Mouse (Mus musculus) hindbrain, postnatal 0 days (tissue): Measurements from ENCODE around the gene Gm11938. TPM values are rescaled to one million over a fixed set of nuclear protein-coding genes. Genes with fewer than 3 reads are reported as not detected.
"Not testable (repeated sequence)": the region's sequence is repeated elsewhere in the genome, so short reads cannot be mapped to it uniquely, and the experiment has no call there.

Experiments used
- ATAC-seq: fragments of 200-750 bp; cut with Nextera tagmentation; 2 replicates; pipeline ENCODE4 v1.8.0; 2017; ENCODE audit warnings: mild to moderate bottlenecking, moderate TSS enrichment, moderate library complexity
- DNase-seq: peaks from one replicate; pipeline ENCODE4 v3.0.0-alpha.2; 2015; ENCODE audit warnings: low spot score
- H3K27ac ChIP-seq: fragments of 300-500 bp; sonication (generic); 2 replicates; pipeline ENCODE4 v1.5.1; 2014; ENCODE audit warnings: mild to moderate bottlenecking
- H3K27me3 ChIP-seq: fragments of 300-500 bp; sonication (generic); 2 replicates; pipeline ENCODE4 v1.6.1; 2014; ENCODE audit warnings: low read length, mixed read lengths; ENCODE audit not compliant: insufficient read depth
- H3K36me3 ChIP-seq: fragments of 300-500 bp; sonication (generic); 2 replicates; pipeline ENCODE4 v1.6.1; 2014; ENCODE audit warnings: low read length, mixed read lengths; ENCODE audit not compliant: insufficient read depth
- H3K4me1 ChIP-seq: fragments of 300-500 bp; sonication (generic); 2 replicates; pipeline ENCODE4 v1.6.1; 2014; ENCODE audit warnings: antibody characterized with exemption, low read length, mixed read lengths; ENCODE audit not compliant: insufficient read depth
- H3K4me2 ChIP-seq: fragments of 300-500 bp; sonication (generic); 2 replicates; pipeline ENCODE4 v1.6.1; 2014; ENCODE audit warnings: low read depth, mild to moderate bottlenecking, low read length, moderate library complexity, mixed read lengths
- H3K4me3 ChIP-seq: fragments of 300-500 bp; sonication (generic); 2 replicates; pipeline ENCODE4 v1.5.1; 2014; ENCODE audit warnings: low read length
- H3K9ac ChIP-seq: fragments of 300-500 bp; sonication (generic); replicated peaks from 2 replicates; pipeline ENCODE4 v1.6.1; 2014; ENCODE audit warnings: mild to moderate bottlenecking, low read length, moderate library complexity, mixed read lengths
- H3K9me3 ChIP-seq: fragments of 300-500 bp; sonication (generic); 2 replicates; pipeline ENCODE4 v1.6.1; 2016; ENCODE audit warnings: low read length, mixed read lengths
- CTCF ChIP-seq: IDR thresholded peaks from 2 replicates; pipeline ENCODE4 v1.5.1; 2016; ENCODE audit warnings: antibody characterized with exemption, control low read depth, low read depth
- WGBS: fragments of 180-500 bp; shearing (Covaris S2); extraction: QIAGEN DNeasy Blood & Tissue Kit; methylation state at CpG from one replicate; pipeline ENCODE4 v1.1.7; 2014; 5-methylcytosine and 5-hydroxymethylcytosine counted together
- polyA plus RNA-seq: library from polyadenylated mRNA; unstranded; fragments of >200 nt; fragmentation: Nextera tagmentation; extraction: Ambion mirVana; gene quantifications from 2 replicates; pipeline ENCODE4 v1.2.1, GENCODE M21; 2015
- total RNA-seq: library from RNA; depleted of rRNA; stranded (reverse); fragments of >200 nt; gene quantifications from 2 replicates; pipeline ENCODE4 v1.2.3, GENCODE M21; 2014

The Gm11938 gene
- total and polyA plus RNA-seq, 2 experiments from 2014 or later = not detected

- H3K9ac ChIP-seq = no peak overlapping the region
- H3K27ac ChIP-seq = no peak overlapping the region
- H3K9me3 ChIP-seq = no peaks in the 10 kb centered on the region
- DNase-seq (no peak), ATAC-seq (no peak)
- no peaks in the 10 kb centered on the region for H3K36me3 ChIP-seq
- no peaks in the 10 kb centered on the region for H3K27me3 ChIP-seq
- no peak overlapping the region for H3K4me3 ChIP-seq
- H3K4me1 ChIP-seq = no peaks in the 10 kb centered on the region
- 60% methylated on average over 1 of the region's 1 CpGs for WGBS
- H3K4me2 ChIP-seq = no peak overlapping the region
- no peak for TF ChIP-seq CTCF
Observed at GRCm38 (mm10) chr11:99609126-99609525, 6.0 kb upstream of the Gm11938 start.

- H3K9ac ChIP-seq, H3K9me3 ChIP-seq, H3K4me1 ChIP-seq, H3K36me3 ChIP-seq, H3K27me3 ChIP-seq, ATAC-seq, H3K4me2 ChIP-seq, H3K27ac ChIP-seq, H3K4me3 ChIP-seq, DNase-seq: not testable (repeated sequence)
- WGBS = 79% methylated on average over 6 of the region's 6 CpGs
Observed at GRCm38 (mm10) chr11:99597742-99598141, 5.4 kb downstream of the Gm11938 start, which contains the start of gene Krtap9-3. TSS of gene Krtap9-3 (minus strand) at chr11:99598105.

DNA sequence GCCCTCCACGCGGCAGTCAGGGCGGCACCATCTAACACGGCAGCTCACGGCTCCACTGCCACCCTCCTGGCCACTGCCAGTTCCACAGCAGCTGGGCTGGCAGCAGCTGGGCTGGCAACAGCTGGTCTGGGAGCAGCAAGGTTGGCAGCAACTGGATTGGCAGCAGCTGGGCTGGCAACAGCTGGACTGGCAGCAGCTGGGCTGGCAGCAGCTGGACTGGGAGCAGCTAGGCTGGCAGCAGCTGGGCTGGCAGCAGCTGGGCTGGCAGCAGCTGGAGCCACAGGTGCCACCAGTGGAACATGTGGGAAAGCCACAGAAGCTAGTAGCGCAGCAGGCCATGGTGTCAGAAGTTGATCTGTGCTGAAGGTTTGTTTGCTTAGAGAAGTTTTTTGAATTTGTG, 12.1 kb downstream of the Gm11938 start, which contains the start of gene Krtap1-3:
Gene Krtap1-3, minus strand, starts transcription at position 359 of the 400 bp plus-strand sequence.
- WGBS = 77% methylated on average over 6 of the region's 6 CpGs
- no peak for TF ChIP-seq CTCF
- Histone ChIP-seq H3K4me2 (no peak within 1 kb of the TSS), H3K36me3 (no peaks in the 10 kb centered on the region), H3K9ac (no peak within 1 kb of the TSS), H3K4me3 (no peak within 1 kb of the TSS), H3K9me3 (no peaks in the 10 kb centered on the region), H3K27me3 (no peaks in the 10 kb centered on the region), H3K4me1 (no peaks in the 10 kb centered on the region), H3K27ac (no peak within 1 kb of the TSS)
- DNase-seq (no peak), ATAC-seq (no peak)

GRCm38 (mm10) chr11:99585096-99585495, 18.0 kb downstream of the Gm11938 start:
- Histone ChIP-seq H3K9me3 (no peaks in the 10 kb centered on the region), H3K4me3 (no peak overlapping the region), H3K9ac (no peak overlapping the region), H3K36me3 (no peaks in the 10 kb centered on the region), H3K4me1 (no peaks in the 10 kb centered on the region), H3K27ac (no peak overlapping the region), H3K27me3 (no peaks in the 10 kb centered on the region), H3K4me2 (no peak overlapping the region)
- 86% methylated on average over 7 of the region's 7 CpGs for WGBS
- ATAC-seq (no peak), DNase-seq (no peak)
- no peak for TF ChIP-seq CTCF

DNA sequence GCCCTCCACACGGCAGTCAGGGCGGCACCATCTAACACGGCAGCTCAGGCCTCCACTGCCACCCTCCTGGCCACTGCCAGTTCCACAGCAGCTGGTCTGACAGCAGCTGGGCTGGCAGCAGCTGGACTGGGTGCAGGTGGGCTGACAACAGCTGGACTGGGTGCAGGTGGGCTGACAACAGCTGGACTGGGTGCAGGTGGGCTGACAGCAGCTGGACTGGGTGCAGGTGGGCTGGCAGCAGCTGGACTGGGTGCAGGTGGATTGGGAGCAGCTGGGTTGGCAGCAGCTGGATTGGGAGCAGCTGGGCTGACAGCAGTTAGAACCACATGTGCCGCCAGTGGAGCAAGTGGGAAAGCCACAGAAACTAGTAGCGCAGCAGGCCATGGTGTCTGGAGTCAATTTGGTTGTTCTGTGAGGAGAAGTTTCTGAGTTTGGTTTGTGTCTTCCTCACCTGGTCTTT, 19.8 kb downstream of the Gm11938 start, which contains the start of gene Krtap1-4:
Gene Krtap1-4, minus strand, starts transcription at position 410 of the 460 bp plus-strand sequence.
- Histone ChIP-seq H3K9ac (no peak within 1 kb of the TSS), H3K4me3 (no peak within 1 kb of the TSS), H3K36me3 (no peaks in the 10 kb centered on the region), H3K4me2 (no peak within 1 kb of the TSS), H3K9me3 (no peaks in the 10 kb centered on the region), H3K4me1 (no peaks in the 10 kb centered on the region), H3K27ac (no peak within 1 kb of the TSS), H3K27me3 (no peaks in the 10 kb centered on the region)
- ATAC-seq (no peak), DNase-seq (no peak)
- 69% methylated on average over 5 of the region's 5 CpGs for WGBS
- TF ChIP-seq CTCF = no peak

- Histone ChIP-seq H3K36me3 (no peaks in the 10 kb centered on the region), H3K4me1 (no peaks in the 10 kb centered on the region), H3K9me3 (no peaks in the 10 kb centered on the region), H3K4me3 (no peak overlapping the region), H3K9ac (no peak overlapping the region), H3K4me2 (no peak overlapping the region), H3K27ac (no peak overlapping the region), H3K27me3 (no peaks in the 10 kb centered on the region)
- WGBS = 86% methylated on average over 6 of the region's 6 CpGs
- no peak for DNase-seq
- TF ChIP-seq CTCF = no peak
- ATAC-seq = no peak
Observed at GRCm38 (mm10) chr11:99581564-99581963, 21.5 kb downstream of the Gm11938 start.

GRCm38 (mm10) chr11:99581051-99581450, 22.1 kb downstream of the Gm11938 start:
- no peak for DNase-seq
- ATAC-seq = no peak
- H3K4me1 ChIP-seq = no peaks in the 10 kb centered on the region
- no peaks in the 10 kb centered on the region for H3K27me3 ChIP-seq
- no peak overlapping the region for H3K27ac ChIP-seq
- no peak overlapping the region for H3K4me2 ChIP-seq
- H3K9ac ChIP-seq = no peak overlapping the region
- 92% methylated on average over 5 of the region's 5 CpGs for WGBS
- H3K4me3 ChIP-seq = no peak overlapping the region
- no peaks in the 10 kb centered on the region for H3K9me3 ChIP-seq
- no peak for TF ChIP-seq CTCF
- H3K36me3 ChIP-seq = no peaks in the 10 kb centered on the region
